Mouse (Mus musculus) midbrain, embryonic 13.5 days (tissue): Measurements from ENCODE around the gene Ski. TPM values are rescaled to one million over a fixed set of nuclear protein-coding genes. Genes with fewer than 3 reads are reported as not detected.

Source experiments
- ATAC-seq: fragments of 200-750 bp; cut with Nextera tagmentation; 2 replicates; pipeline ENCODE4 v1.8.0; 2017; ENCODE audit warnings: mild to moderate bottlenecking, moderate TSS enrichment, moderate library complexity
- H3K27ac ChIP-seq: fragments of 300-500 bp; sonication (generic); 2 replicates; pipeline ENCODE4 v1.5.1; 2015; ENCODE audit warnings: inconsistent platforms, mild to moderate bottlenecking, moderate library complexity
- H3K27me3 ChIP-seq: fragments of 300-500 bp; sonication (generic); 2 replicates; pipeline ENCODE4 v1.6.1; 2015; ENCODE audit warnings: mild to moderate bottlenecking, inconsistent platforms
- H3K36me3 ChIP-seq: fragments of 300-500 bp; sonication (generic); 2 replicates; pipeline ENCODE4 v1.6.1; 2015; ENCODE audit warnings: mild to moderate bottlenecking, inconsistent platforms
- H3K4me1 ChIP-seq: fragments of 300-500 bp; sonication (generic); replicated peaks from 2 replicates; pipeline ENCODE4 v1.6.1; 2015; ENCODE audit warnings: inconsistent platforms
- H3K4me2 ChIP-seq: fragments of 300-500 bp; sonication (generic); replicated peaks from 2 replicates; pipeline ENCODE4 v1.6.1; 2015; ENCODE audit warnings: moderate library complexity, mild to moderate bottlenecking, inconsistent platforms
- H3K4me3 ChIP-seq: fragments of 300-500 bp; sonication (generic); replicated peaks from 2 replicates; pipeline ENCODE4 v1.5.1; 2015; ENCODE audit warnings: mild to moderate bottlenecking, inconsistent platforms
- H3K9ac ChIP-seq: fragments of 300-500 bp; sonication (generic); replicated peaks from 2 replicates; pipeline ENCODE4 v1.6.1; 2015; ENCODE audit warnings: mild to moderate bottlenecking, inconsistent platforms
- H3K9me3 ChIP-seq: fragments of 300-500 bp; sonication (generic); 2 replicates; pipeline ENCODE4 v1.6.1; 2016; ENCODE audit warnings: mild to moderate bottlenecking, inconsistent platforms
- WGBS: fragments of 180-500 bp; shearing (Covaris S2); methylation state at CpG from one replicate; pipeline ENCODE4 v1.1.7; 2015; 5-methylcytosine and 5-hydroxymethylcytosine counted together
- polyA plus RNA-seq: library from polyadenylated mRNA; unstranded; fragments of >200 nt; fragmentation: Nextera tagmentation; extraction: Ambion mirVana; gene quantifications from 2 replicates; pipeline ENCODE4 v1.2.1, GENCODE M21; 2015

The Ski gene
- polyA plus RNA-seq, 1 experiment from 2014 or later = 9.9 TPM

DNA sequence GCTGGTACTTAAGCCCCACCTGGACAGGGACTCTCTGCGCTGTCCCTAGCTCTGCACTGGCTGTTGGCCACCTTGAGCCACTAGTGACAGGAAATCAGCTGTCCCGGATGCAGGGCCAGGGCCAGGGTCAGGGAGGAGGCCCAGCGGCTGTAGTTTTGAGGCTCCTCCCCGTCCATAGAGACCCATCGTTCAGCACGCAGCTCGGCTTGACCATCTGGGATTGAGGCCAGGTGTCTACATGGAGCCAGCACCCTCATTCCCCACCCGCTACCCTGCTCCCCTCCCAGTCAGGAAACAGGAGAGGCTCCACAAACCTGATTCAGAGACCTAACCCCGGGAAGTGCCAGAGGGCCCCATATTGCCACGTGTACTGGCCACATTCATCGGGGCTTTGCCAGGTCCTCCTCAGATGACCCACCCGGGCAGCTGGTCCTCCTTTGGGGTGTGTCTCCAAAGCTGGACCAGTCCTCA, 81.6 kb downstream of the Ski start:
- ATAC-seq = no peak
- no peak overlapping the region for H3K9ac ChIP-seq
- H3K4me2 ChIP-seq = no peak overlapping the region
- WGBS = 79% methylated on average over 12 of the region's 12 CpGs
- H3K4me3 ChIP-seq = no peak overlapping the region
- no peak overlapping the region for H3K27ac ChIP-seq
- peaks cover 32% of the 10 kb centered on the region for H3K4me1 ChIP-seq
- H3K27me3 ChIP-seq = no peaks in the 10 kb centered on the region
- no peaks in the 10 kb centered on the region for H3K36me3 ChIP-seq
- no peaks in the 10 kb centered on the region for H3K9me3 ChIP-seq

- WGBS = 74% methylated on average over 2 of the region's 2 CpGs
- no peaks in the 10 kb centered on the region for H3K27me3 ChIP-seq
- no peak overlapping the region for H3K9ac ChIP-seq
- no peak overlapping the region for H3K27ac ChIP-seq
- no peaks in the 10 kb centered on the region for H3K9me3 ChIP-seq
- no peak overlapping the region for H3K4me3 ChIP-seq
- H3K4me1 ChIP-seq = peaks cover 33% of the 10 kb centered on the region
- H3K4me2 ChIP-seq = no peak overlapping the region
- no peak for ATAC-seq
- H3K36me3 ChIP-seq = no peaks in the 10 kb centered on the region
Observed at GRCm38 (mm10) chr4:155140150-155140549, 82.2 kb downstream of the Ski start.

DNA sequence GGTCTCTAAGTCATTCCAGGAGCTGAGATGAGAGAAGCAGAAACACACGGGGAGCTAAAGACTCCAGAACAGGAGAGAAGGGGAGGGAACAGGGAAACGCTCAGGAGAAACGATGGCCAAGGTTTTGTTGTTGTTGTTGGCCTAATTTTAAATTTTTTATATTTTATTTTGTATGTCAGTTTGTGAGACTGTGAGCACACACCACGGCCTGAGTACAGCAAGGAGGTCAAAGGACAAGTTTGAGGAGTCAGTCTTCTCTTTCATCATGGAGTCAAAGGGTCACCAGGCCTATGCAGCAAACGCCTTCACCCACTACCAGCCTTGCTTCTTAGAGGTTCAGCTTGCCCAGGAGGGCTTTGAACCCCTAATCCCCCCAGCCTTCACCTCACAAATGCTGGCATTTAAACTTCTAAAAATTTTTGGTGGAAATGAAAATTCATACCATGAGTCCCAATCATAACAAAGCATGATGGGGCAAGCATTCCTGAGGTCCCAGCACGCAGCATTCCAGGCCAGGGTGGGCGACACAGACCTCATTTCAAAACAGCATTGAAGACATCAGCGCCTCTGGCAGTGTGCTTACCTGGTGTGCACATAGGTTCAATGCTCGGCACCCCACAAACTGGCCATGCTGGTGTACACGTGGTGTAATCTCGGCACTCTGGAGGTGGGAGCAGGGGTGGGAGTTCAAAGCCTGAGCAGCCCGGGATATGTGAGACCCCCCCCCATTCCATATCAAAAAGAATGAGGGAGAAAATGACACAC, 82.9 kb downstream of the Ski start:
- H3K36me3 ChIP-seq = no peaks in the 10 kb centered on the region
- H3K9me3 ChIP-seq = no peaks in the 10 kb centered on the region
- H3K4me3 ChIP-seq = no peak overlapping the region
- H3K9ac ChIP-seq = no peak overlapping the region
- no peaks in the 10 kb centered on the region for H3K27me3 ChIP-seq
- H3K27ac ChIP-seq = no peak overlapping the region
- H3K4me2 ChIP-seq = no peak overlapping the region
- ATAC-seq = no peak
- WGBS = 83% methylated on average over 12 of the region's 12 CpGs
- H3K4me1 ChIP-seq = peaks cover 32% of the 10 kb centered on the region

DNA sequence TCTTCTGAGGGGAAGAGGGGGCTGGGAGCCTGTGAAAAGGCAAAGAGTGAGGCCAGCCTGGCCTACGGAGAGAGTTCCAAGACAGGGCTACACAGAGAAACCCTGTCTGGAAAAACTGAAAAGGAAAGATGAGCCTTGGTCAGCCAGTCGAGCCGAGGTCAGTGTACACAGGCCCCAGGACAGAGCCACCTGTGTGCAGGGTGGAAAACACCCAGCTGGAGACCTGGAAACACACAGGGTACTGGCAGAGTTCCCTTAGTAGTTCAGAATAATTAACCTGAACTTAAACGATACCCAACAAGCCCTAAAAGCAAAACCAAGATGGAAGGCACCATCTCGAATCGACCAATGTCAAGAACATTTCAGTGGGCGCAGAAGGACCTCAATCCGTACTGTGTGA, 83.9 kb downstream of the Ski start:
- H3K4me1 ChIP-seq = peaks cover 31% of the 10 kb centered on the region
- H3K36me3 ChIP-seq = no peaks in the 10 kb centered on the region
- H3K4me2 ChIP-seq = no peak overlapping the region
- ATAC-seq = no peak
- H3K27ac ChIP-seq = no peak overlapping the region
- 88% methylated on average over 8 of the region's 8 CpGs for WGBS
- H3K9me3 ChIP-seq = no peaks in the 10 kb centered on the region
- no peaks in the 10 kb centered on the region for H3K27me3 ChIP-seq
- no peak overlapping the region for H3K9ac ChIP-seq
- H3K4me3 ChIP-seq = no peak overlapping the region

- Histone ChIP-seq H3K9ac (no peak overlapping the region), H3K36me3 (no peaks in the 10 kb centered on the region), H3K4me3 (no peak overlapping the region), H3K27me3 (no peaks in the 10 kb centered on the region), H3K4me1 (peaks cover 33% of the 10 kb centered on the region), H3K9me3 (no peaks in the 10 kb centered on the region), H3K27ac (no peak overlapping the region), H3K4me2 (no peak overlapping the region)
- 91% methylated on average over 7 of the region's 7 CpGs for WGBS
- no peak for ATAC-seq
Observed at GRCm38 (mm10) chr4:155137891-155138290, 84.5 kb downstream of the Ski start.

- Histone ChIP-seq H3K9ac (no peak overlapping the region), H3K4me2 (no peak overlapping the region), H3K4me3 (no peak overlapping the region), H3K9me3 (no peaks in the 10 kb centered on the region), H3K27ac (no peak overlapping the region), H3K36me3 (no peaks in the 10 kb centered on the region), H3K27me3 (no peaks in the 10 kb centered on the region), H3K4me1 (peaks cover 34% of the 10 kb centered on the region)
- WGBS = 51% methylated on average over 5 of the region's 5 CpGs
- ATAC-seq = no peak
Observed at GRCm38 (mm10) chr4:155135909-155136585, 86.3 kb downstream of the Ski start.

DNA sequence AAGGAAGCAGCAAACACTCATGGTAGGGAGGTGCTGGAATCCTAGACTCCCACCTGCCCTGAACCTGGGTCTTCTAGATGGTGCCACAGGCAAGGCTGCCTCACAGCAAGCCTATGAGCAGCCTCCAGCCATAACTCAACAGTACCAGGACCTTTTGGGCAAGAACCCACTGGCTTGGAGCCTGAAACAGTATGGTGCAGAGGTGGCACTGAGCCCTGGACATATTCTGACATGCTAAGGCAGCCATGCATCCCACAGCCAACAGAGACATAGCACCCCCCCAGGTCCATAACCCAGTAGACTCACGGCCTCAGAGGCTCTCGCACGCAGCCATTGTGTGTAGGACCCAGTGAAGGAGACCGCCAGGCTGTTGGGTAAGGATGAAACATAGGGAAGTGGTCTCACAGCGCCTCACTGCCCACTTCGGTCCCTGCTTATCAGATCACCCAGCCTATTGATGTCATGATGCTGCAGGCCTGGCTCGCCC, 87.7 kb downstream of the Ski start:
- no peaks in the 10 kb centered on the region for H3K27me3 ChIP-seq
- no peaks in the 10 kb centered on the region for H3K36me3 ChIP-seq
- no peak overlapping the region for H3K27ac ChIP-seq
- peaks cover 41% of the 10 kb centered on the region for H3K4me1 ChIP-seq
- H3K9ac ChIP-seq = no peak overlapping the region
- no peaks in the 10 kb centered on the region for H3K9me3 ChIP-seq
- H3K4me2 ChIP-seq = no peak overlapping the region
- 81% methylated on average over 7 of the region's 7 CpGs for WGBS
- H3K4me3 ChIP-seq = no peak overlapping the region
- ATAC-seq = no peak

- Histone ChIP-seq H3K9me3 (no peaks in the 10 kb centered on the region), H3K27ac (peak overlapping the region; percentile 41; the same call in 1 of the 2 replicates), H3K4me3 (no peak overlapping the region), H3K9ac (0 out of 2 replicates have a peak overlapping the region, but pooled peaks have one; percentile 32), H3K27me3 (no peaks in the 10 kb centered on the region), H3K36me3 (no peaks in the 10 kb centered on the region), H3K4me1 (peaks cover 45% of the 10 kb centered on the region), H3K4me2 (no peak overlapping the region)
- 48% methylated on average over 20 of the region's 20 CpGs for WGBS
- ATAC-seq = no peak
Observed at GRCm38 (mm10) chr4:155133658-155134417, 88.6 kb downstream of the Ski start.

- H3K4me2 ChIP-seq = no peak overlapping the region
- ATAC-seq = no peak
- 0 out of 2 replicates have a peak overlapping the region, but pooled peaks have one; percentile 32 for H3K9ac ChIP-seq
- 0 out of 2 replicates have a peak overlapping the region, but pooled peaks have one; percentile 9 for H3K27ac ChIP-seq
- H3K4me3 ChIP-seq = no peak overlapping the region
- no peaks in the 10 kb centered on the region for H3K27me3 ChIP-seq
- 36% methylated on average over 3 of the region's 3 CpGs for WGBS
- H3K4me1 ChIP-seq = peaks cover 45% of the 10 kb centered on the region
- H3K9me3 ChIP-seq = no peaks in the 10 kb centered on the region
- no peaks in the 10 kb centered on the region for H3K36me3 ChIP-seq
Observed at GRCm38 (mm10) chr4:155133188-155133587, 89.2 kb downstream of the Ski start.

- Histone ChIP-seq H3K27me3 (no peaks in the 10 kb centered on the region), H3K4me2 (no peak overlapping the region), H3K4me1 (peaks cover 53% of the 10 kb centered on the region), H3K9me3 (no peaks in the 10 kb centered on the region), H3K36me3 (no peaks in the 10 kb centered on the region), H3K4me3 (no peak overlapping the region), H3K9ac (no peak overlapping the region), H3K27ac (no peak overlapping the region)
- 84% methylated on average over 7 of the region's 7 CpGs for WGBS
- no peak for ATAC-seq
Observed at GRCm38 (mm10) chr4:155130616-155131015, 91.8 kb downstream of the Ski start.

- H3K36me3 ChIP-seq = no peaks in the 10 kb centered on the region
- H3K27ac ChIP-seq = no peak overlapping the region
- no peaks in the 10 kb centered on the region for H3K9me3 ChIP-seq
- no peak overlapping the region for H3K4me2 ChIP-seq
- 0 out of 2 replicates have a peak overlapping the region, but pooled peaks have one; percentile 3 for H3K9ac ChIP-seq
- peak; percentile 44; the same call in 1 of the 2 replicates for ATAC-seq
- peaks cover 54% of the 10 kb centered on the region for H3K4me1 ChIP-seq
- 73% methylated on average over 14 of the region's 14 CpGs for WGBS
- no peak overlapping the region for H3K4me3 ChIP-seq
- H3K27me3 ChIP-seq = no peaks in the 10 kb centered on the region
Observed at GRCm38 (mm10) chr4:155129996-155130395, 92.4 kb downstream of the Ski start.
